Mouse (Mus musculus): ENCODE data around the gene Gata3. TPM values are rescaled to one million over a fixed set of nuclear protein-coding genes. Genes with fewer than 3 reads are reported as not detected.
A peak's percentile ranks its signal among the peaks of the same experiment; 100 is the strongest.

Gene Gata3
- total RNA-seq (2021), result under 1 TPM in 1 of 2 experiments, not detected in 1; 0.17 TPM
- long read RNA-seq, experiment 1, result 0 reads
- long read RNA-seq, experiment 2, result 0 reads

DNA sequence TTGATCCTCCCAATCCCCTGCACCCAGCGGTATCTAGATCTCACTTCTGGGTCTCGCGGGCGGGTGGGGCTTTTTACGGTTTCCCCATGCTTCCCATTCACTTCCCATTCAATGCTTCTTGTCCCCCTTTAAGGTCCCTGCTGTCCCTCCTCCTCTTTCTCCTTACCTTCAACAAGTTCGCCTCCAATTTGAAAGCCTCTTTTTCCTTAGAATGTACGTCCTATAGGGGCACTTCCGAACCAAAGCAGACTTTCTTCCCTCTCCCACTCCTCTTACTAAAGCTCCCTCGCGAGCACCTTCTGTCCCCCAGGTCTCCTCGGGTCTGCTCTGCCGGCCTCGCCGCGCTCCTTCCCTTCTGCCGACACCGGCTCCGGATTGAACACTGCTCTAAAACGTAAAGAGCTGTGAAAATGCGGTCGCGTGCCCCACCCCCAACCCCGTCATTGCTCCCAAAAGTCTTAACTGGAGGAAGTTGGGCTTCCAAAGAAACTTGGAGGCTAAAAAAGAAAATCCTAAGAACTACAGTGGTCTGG is at the start of gene Gata3:
Gene Gata3, minus strand, starts transcription at position 384 of the 533 bp plus-strand sequence.
- DNase-seq (ENCODE audit: low spot score in 2 of 2), result no peak
- intact Hi-C loops (cut with DNase I), result loop anchor here (5.0 to 10.0 kb wide), 3 partner anchors 123 to 1215 kb away; no protein-coding TSS in a partner anchor

GRCm38 (mm10) chr2:9939250-9939649 is 49.4 kb upstream of the Gata3 start:
- intact Hi-C loops (cut with DNase I), result no loop called here
- DNase-seq (ENCODE audit: low spot score in 2 of 2), result no peak

GRCm38 (mm10) chr2:9935965-9936364 is 46.1 kb upstream of the Gata3 start:
- DNase-seq (ENCODE audit: low spot score in 2 of 2), result no peak
- intact Hi-C loops (cut with DNase I), result no loop called here

- intact Hi-C loops (cut with DNase I), result no loop called here
- DNase-seq (ENCODE audit: low spot score in 2 of 2), result no peak
Measured at GRCm38 (mm10) chr2:9926905-9927283, 37.1 kb upstream of the Gata3 start.

- intact Hi-C loops (cut with DNase I), result no loop called here
- DNase-seq (ENCODE audit: low spot score in 2 of 2), result no peak
Measured at GRCm38 (mm10) chr2:9926194-9926904, 36.5 kb upstream of the Gata3 start.

DNA sequence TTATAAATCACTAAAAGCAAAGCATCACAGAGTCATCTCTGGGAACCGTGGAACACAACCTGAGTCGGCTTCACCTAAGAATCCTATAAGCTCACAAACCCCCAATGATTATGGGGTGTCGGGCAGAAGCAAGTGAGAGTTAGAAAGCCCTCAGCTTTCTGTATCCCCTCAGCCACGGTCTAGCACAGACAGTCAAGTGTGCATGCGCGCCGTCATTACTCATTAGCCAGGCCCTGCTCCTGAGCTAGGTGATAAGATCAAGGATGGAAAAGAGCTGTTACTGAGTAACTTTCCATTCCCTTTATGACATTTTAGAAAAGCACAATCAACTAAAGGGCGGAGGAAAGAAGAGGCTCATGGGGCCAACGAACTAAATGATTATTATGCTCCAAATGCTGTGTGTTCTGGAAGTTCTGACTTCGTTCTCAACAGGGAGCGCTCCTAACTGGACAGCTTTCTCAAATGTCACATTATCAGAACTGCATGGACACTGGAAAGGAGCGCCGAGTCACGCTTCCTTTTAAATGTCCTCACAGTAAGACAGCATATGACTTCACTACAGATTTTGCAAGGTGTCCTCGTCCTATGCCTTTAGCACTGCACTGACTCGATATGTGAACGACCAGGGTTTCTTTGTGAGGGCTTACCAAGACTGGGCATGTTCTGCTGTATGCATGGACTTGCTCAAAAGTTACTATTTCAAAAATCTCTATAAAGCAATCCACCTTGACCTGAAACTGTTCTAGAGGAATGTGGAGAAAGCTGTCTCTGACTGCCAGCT is 29.0 kb upstream of the Gata3 start:
- intact Hi-C loops (cut with DNase I), result no loop called here
- no peak for DNase-seq (ENCODE audit: low spot score in 2 of 2)

- intact Hi-C loops (cut with DNase I), result no loop called here
- DNase-seq (ENCODE audit: low spot score in 2 of 2), result peak; percentile 25 to 47
Measured at GRCm38 (mm10) chr2:9917602-9918001, 27.8 kb upstream of the Gata3 start.

DNA sequence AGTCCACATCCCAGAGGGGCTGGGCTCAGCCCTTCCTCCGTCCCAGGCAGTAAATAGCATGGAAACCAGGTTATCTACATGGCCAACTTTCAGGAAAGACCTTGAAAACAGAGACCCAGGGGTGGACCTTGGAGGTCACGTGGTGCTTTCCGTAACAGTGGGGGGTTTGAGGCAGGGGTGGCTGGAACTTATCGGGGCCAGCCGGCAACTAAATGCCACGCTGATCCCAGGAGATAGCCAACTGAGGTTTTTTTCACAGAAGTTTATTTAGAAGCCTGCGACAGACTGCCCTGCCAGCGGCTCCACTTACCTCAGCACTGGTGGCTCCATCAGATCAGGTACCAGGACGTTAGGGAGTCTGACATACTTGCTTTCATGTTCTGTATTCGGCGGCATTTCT is 16.2 kb upstream of the Gata3 start:
- no peak for DNase-seq (ENCODE audit: low spot score in 2 of 2)
- intact Hi-C loops (cut with DNase I), result no loop called here

DNA sequence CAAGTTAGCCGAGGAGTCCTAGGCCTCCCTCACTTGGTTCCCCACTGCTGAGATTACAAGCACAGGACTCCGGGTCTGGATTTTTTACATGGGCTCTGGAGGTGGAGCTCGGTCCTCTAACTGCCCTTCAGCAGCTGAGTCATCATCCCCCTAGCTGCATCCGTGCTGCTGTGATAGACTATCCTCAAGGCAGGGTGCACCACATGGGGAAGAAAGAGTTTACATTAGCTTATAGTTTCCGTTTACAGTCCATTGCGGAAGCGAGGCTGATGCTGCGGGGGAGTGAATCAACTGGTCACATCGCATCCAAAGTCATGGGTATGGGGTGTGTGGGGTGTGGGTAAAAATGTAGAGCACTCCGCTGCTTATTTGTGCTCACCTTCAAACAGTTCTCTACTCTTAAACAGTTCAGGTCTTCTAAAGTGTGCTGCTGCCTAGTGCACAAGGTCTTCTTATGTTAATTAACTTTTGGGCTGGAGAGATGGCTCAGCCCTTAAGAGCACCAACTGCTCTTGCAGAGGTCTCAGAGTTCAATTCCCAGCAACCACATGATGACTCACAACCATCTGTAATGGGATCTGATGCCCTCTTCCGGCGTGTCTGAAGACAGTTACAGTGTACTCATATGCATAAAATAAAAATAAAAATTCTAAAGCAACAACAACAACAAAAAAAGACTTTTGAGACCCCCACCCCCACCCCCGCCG is 14.2 kb upstream of the Gata3 start:
- intact Hi-C loops (cut with DNase I), result no loop called here
- DNase-seq (ENCODE audit: low spot score in 2 of 2), result no peak

DNA sequence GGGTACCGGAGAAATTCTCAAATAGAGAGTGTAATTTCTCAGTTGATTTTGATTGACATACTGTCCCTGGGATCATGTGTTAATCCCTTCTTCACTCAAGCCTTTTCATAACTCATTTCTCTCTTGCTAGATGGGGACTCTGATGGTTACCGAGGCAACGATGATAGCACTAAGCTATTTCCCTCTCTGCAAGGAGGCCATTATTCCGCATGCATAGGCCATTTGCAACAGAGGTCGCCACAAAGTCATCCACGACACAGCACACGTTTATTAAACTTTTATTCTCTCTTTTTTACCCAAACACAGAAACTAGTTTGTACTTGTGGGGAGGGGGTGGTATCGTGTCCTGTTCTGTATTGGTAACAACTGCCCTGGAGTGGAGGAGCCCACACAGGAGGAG is 8.0 kb upstream of the Gata3 start:
- no peak for DNase-seq (ENCODE audit: low spot score in 2 of 2)
- intact Hi-C loops (cut with DNase I), result loop anchor here (10.0 kb wide), 1 partner anchor 1143 kb away; no protein-coding TSS in a partner anchor

DNA sequence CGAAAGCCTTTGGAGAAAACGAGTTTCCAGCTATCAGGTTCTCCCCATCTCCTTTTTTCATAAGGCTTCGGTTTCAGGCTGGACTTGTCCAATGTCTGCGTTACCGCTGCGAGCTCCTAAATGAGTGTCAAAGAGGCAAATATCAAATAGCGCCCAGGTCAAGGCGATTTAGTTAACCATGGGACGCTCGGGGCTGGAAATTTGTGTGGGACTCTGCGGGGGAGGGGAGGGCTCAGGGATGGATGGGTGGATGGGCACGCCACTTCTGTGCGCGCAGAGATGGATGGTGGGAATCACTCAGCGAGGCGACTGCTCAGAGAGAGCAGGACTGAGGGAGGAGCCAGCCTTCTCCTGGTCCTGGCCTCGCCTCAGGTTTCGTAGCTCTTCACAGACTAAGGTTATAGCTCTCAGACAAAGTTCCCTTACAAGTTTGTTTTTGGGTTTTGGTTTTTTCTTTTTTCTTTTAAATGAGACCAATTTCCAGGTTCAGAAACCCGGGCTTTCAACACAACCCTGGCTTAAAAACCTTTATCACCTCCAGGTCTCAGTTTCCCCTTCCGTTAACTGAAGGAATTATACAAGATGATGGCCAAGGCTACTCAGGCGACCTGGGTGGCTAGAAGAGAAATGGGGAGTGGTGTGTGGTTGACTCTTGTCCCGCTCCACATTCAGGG is 6.4 kb upstream of the Gata3 start:
- intact Hi-C loops (cut with DNase I), result loop anchor here (10.0 kb wide), 1 partner anchor 1141 kb away; no protein-coding TSS in a partner anchor

GRCm38 (mm10) chr2:9894836-9895593 is 5.2 kb upstream of the Gata3 start:
- no peak for DNase-seq (ENCODE audit: low spot score in 2 of 2)
- intact Hi-C loops (cut with DNase I), result loop anchor here (10.0 kb wide), 1 partner anchor 1140 kb away; no protein-coding TSS in a partner anchor

More for the DNA sequence above, 6.4 kb upstream of the Gata3 start:
- DNase-seq (ENCODE audit: low spot score in 2 of 2), result no peak

GRCm38 (mm10) chr2:9893272-9893953 is 3.6 kb upstream of the Gata3 start:
- DNase-seq (ENCODE audit: low spot score in 2 of 2), result no peak
- intact Hi-C loops (cut with DNase I), result loop anchor here (10.0 kb wide), 1 partner anchor 1139 kb away; no protein-coding TSS in a partner anchor

- intact Hi-C loops (cut with DNase I), result loop anchor here (10.0 kb wide), 1 partner anchor 1138 kb away; no protein-coding TSS in a partner anchor
- DNase-seq (ENCODE audit: low spot score in 2 of 2), result no peak
Measured at GRCm38 (mm10) chr2:9892541-9892940, 2.7 kb upstream of the Gata3 start.

GRCm38 (mm10) chr2:9890906-9891305 is 1.1 kb upstream of the Gata3 start:
- intact Hi-C loops (cut with DNase I), result loop anchor here (10.0 kb wide), 1 partner anchor 1136 kb away; no protein-coding TSS in a partner anchor
- DNase-seq (ENCODE audit: low spot score in 2 of 2), result no peak

DNA sequence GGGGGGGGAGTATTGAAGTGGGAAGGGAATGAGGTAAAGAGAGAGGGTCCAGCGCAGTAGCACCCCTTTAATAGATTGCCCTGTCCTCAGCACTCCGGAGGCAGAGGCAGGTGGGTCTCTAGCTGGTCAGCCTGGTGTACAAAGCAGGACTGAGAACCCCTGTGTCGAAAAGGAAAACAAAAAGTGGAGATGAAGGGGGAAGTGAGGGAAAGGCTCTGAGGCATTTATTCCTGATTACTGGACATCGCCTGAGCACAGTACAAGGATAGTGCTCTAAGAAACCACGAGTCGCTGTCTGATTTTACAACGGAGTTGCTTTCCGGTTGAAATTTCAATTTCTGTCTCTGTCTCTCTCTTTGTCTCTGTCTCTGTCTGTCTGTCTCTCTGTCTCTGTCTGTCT is 417 bp upstream of the Gata3 start:
- intact Hi-C loops (cut with DNase I), result loop anchor here (10.0 kb wide), 1 partner anchor 1135 kb away; no protein-coding TSS in a partner anchor

DNA sequence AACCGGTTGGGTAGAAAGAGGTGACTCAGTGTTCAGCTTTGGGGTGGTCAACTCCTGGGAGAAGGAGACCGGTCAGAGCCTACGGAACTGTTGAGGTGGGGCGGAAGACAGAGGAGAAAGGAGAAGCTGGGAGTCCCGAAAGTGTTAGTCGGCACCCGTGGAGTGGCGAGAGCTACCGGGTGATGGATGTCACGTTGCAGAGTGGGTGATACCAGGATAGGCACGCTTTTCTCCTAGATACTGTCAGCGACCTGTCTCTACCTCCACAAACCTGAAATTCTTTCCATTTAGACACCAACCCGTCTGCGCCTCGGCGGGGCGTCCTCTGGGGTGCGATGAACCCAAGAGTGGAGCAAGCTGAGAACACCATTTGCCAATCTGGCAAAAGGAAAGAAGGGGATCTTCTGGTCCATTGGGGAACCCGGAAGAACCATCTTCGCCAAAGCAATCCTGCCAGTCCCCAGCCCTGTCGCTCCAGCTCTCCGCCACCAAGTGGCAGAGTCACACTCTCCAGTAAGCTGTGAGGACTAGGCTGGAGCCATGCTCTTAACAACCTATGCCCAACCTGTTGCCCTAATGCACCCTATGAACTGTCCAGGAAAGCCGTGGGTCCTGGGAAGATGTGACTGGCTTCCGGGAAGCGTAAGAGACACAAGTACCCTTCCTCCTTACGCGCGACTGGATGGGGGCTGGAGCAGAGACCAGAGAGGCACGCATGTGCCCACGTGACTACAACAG is 752 bp downstream of the Gata3 start, which contains the start of gene 9230102O04Rik:
Gene 9230102O04Rik, minus strand, starts transcription at position 628 of the 738 bp plus-strand sequence.
- intact Hi-C loops (cut with DNase I), result loop anchor here (5.0 to 10.0 kb wide), 2 partner anchors 123 to 1214 kb away; no protein-coding TSS in a partner anchor
- DNase-seq (ENCODE audit: low spot score in 2 of 2), result no peak

More for the DNA sequence above, 417 bp upstream of the Gata3 start:
- DNase-seq (ENCODE audit: low spot score in 2 of 2), result no peak

Measured in left cerebral cortex, postnatal 14 days (tissue).